Mouse (Mus musculus) kidney, adult 2 months (tissue): ENCODE measurements around the gene Bad. TPM values are rescaled to one million over a fixed set of nuclear protein-coding genes. Genes with fewer than 3 reads are reported as not detected.

Experiments used
- DNase-seq: peaks from one replicate; pipeline ENCODE4 v3.0.0; 2021
- H3K27ac ChIP-seq: fragments of 200-500 bp; 2 replicates; pipeline ENCODE4 v1.5.1; 2012; ENCODE audit warnings: low read depth, low read length, control low read depth, inconsistent platforms; ENCODE audit not compliant: insufficient read depth
- H3K27me3 ChIP-seq: fragments of 200-500 bp; replicated peaks from 2 replicates; pipeline ENCODE4 v1.6.1; 2012; ENCODE audit warnings: mild to moderate bottlenecking, moderate library complexity, low read length, inconsistent platforms; ENCODE audit not compliant: control insufficient read depth, insufficient read depth
- H3K36me3 ChIP-seq: fragments of 200-500 bp; 2 replicates; pipeline ENCODE4 v1.6.1; 2012; ENCODE audit warnings: mild to moderate bottlenecking, moderate library complexity, low read length, inconsistent platforms; ENCODE audit not compliant: control insufficient read depth, insufficient read depth
- H3K4me1 ChIP-seq: fragments of 200-500 bp; 2 replicates; pipeline ENCODE4 v1.6.1; 2011; ENCODE audit warnings: low read length; ENCODE audit not compliant: control insufficient read depth, insufficient read depth
- H3K4me3 ChIP-seq: fragments of 200-500 bp; 2 replicates; pipeline ENCODE4 v1.5.1; 2011; ENCODE audit warnings: mild to moderate bottlenecking, low read depth, low read length, control low read depth; ENCODE audit not compliant: insufficient read depth
- CTCF ChIP-seq: fragments of 200-500 bp; conservative IDR thresholded peaks from 2 replicates; pipeline ENCODE4 v1.5.1; 2011; ENCODE audit warnings: low read depth, mild to moderate bottlenecking, control low read depth, low read length, moderate library complexity, mixed read lengths; ENCODE audit not compliant: insufficient read depth, insufficient read length
- POLR2A ChIP-seq: fragments of 200-500 bp; IDR thresholded peaks from one replicate; pipeline ENCODE4 v1.6.1; 2011; ENCODE audit warnings: low read depth, low read length, control low read depth
- WGBS: fragments of 180-500 bp; shearing (Covaris S2); methylation state at CpG from one replicate; pipeline ENCODE4 v1.1.7; 2018; 5-methylcytosine and 5-hydroxymethylcytosine counted together
- polyA plus RNA-seq: library from polyadenylated mRNA; depleted of rRNA; stranded (reverse); fragments of >200 nt; gene quantifications from 2 replicates; pipeline ENCODE4 v1.2.3, GENCODE M21; 2012

Bad gene
- polyA plus RNA-seq, 1 experiment = 75.4 TPM

DNA sequence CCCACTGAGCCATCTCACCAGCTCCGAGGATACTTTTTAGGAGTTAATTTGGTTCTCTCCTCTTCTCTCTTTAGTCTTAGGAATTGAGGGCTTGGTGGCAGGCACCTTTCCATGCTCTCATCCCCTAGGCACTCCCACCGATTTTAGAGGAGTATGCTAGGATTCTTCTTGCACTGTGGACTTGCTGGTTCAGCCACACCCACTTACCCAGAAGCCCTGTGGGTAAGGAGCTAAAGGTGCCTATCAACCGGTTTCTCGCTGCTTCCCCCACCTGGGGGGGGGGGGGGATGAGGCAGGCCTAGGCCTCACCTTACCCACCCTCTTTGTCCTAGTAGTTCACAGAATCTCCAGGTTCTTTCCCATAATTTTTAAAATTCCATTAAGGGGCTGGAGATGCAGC is 6.1 kb downstream of the Bad start:
- no peaks in the 10 kb centered on the region for H3K27me3 ChIP-seq
- TF ChIP-seq POLR2A = no peak
- no peak for TF ChIP-seq CTCF
- H3K4me3 ChIP-seq = no peak overlapping the region
- no peak for DNase-seq
- H3K36me3 ChIP-seq = no peaks in the 10 kb centered on the region
- WGBS = 54% methylated on average over 4 of the region's 4 CpGs
- H3K27ac ChIP-seq = no peak overlapping the region
- peaks cover 11% of the 10 kb centered on the region; the same call in 1 of the 2 replicates for H3K4me1 ChIP-seq

DNA sequence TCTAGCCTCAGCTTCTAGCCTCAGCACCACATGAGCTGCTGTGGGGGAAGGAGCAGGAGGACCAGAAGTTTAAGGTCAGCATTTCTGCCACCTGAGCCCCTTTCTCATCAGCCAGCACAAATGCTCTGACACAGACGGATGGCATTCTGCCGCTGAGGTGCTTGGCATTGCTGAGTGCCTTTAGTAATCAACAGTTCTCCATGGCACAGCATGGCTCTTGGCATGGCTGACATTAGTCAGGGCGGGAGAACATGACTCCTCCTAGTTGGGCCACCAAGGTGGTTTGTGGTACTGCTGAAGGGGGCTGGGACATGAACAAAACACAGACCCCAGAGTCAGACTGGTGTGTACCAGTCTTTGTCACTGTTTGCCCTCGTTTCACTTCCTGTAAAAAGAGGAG is 6.5 kb downstream of the Bad start:
- Histone ChIP-seq H3K36me3 (no peaks in the 10 kb centered on the region), H3K27me3 (no peaks in the 10 kb centered on the region), H3K4me1 (peaks cover 14% of the 10 kb centered on the region; the same call in 1 of the 2 replicates), H3K4me3 (no peak overlapping the region), H3K27ac (no peak overlapping the region)
- TF ChIP-seq POLR2A (no peak), CTCF (no peak)
- 84% methylated on average over 4 of the region's 4 CpGs for WGBS
- DNase-seq = no peak

DNA sequence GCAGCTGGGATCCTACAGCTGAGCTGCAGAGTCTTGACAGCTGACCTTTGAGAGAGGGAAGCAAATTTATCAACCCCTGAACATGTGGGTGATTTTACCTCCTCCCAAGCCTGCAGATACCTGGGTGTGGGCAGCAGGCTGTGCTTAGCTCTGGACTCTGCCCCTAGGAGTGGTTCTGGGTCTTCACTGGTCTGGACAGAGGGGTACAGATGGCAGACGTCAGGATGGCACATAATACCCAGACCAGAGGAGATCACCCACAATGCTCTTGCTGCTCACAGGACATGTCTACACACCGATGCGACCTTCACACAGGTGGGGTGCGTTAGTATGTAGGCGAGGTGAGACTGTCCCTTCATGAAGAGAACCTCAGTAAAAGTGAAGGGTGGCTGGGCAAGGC is 7.9 kb downstream of the Bad start:
- no peak overlapping the region for H3K4me3 ChIP-seq
- DNase-seq = no peak

DNA sequence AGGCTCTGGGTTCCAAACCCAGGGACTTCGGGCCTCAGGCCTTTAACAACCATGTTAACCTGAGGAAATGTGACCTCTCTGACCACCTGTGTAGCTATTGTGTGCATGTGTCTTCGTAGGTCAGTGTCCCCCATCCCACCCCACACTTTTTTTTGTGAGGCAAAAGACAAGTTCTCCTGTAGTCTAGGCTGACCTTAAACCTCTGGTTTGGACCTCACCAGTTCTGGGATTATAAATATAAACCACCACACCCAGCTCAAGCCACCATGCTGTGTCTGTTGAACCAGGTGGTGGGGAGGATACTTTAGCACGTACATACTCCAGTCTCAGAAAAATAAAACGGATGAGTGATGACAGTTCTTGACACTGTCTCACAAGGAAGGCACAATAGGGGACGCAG is 8.3 kb downstream of the Bad start:
- H3K4me1 ChIP-seq = peaks cover 14% of the 10 kb centered on the region; the same call in 1 of the 2 replicates
- no peak for TF ChIP-seq CTCF
- no peak for TF ChIP-seq POLR2A
- no peaks in the 10 kb centered on the region for H3K36me3 ChIP-seq
- 50% methylated on average over 5 of the region's 5 CpGs for WGBS
- H3K27ac ChIP-seq = no peak overlapping the region
- H3K27me3 ChIP-seq = no peaks in the 10 kb centered on the region
- no peak overlapping the region for H3K4me3 ChIP-seq
- no peak for DNase-seq

More for the DNA sequence above, 7.9 kb downstream of the Bad start:
- TF ChIP-seq CTCF (no peak), POLR2A (no peak)
- Histone ChIP-seq H3K27ac (no peak overlapping the region), H3K4me1 (peaks cover 14% of the 10 kb centered on the region; the same call in 1 of the 2 replicates), H3K27me3 (no peaks in the 10 kb centered on the region), H3K36me3 (no peaks in the 10 kb centered on the region)
- WGBS = 85% methylated on average over 5 of the region's 5 CpGs

DNA sequence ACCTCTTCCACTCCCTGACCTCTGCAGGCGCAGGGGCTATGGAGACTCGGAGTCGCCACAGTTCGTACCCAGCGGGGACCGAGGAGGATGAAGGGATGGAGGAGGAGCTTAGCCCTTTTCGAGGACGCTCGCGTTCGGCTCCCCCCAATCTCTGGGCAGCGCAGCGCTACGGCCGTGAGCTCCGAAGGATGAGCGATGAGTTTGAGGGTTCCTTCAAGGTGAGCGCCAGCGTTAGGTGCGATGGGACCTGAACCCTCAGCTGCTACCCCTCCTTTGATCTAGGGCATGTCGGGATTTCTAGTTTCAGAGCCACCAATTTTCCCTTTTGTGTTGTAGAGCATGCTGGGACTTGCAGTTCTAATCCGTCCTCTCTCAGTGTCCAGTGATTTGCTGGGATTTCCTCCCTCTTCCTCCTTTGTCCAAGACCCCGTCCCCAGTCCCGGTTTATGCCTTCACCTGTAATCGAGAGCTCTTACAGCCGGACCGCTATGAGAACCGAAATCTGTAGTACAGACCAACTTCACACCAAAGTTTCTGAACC is 9.0 kb downstream of the Bad start:
- H3K27ac ChIP-seq = peak overlapping the region; percentile 95
- no peaks in the 10 kb centered on the region for H3K27me3 ChIP-seq
- peaks cover 14% of the 10 kb centered on the region; the same call in 1 of the 2 replicates for H3K4me1 ChIP-seq
- H3K36me3 ChIP-seq = no peaks in the 10 kb centered on the region
- H3K4me3 ChIP-seq = peak overlapping the region; percentile 91
- WGBS = under 1% methylated on average over 28 of the region's 28 CpGs
- DNase-seq = peak; percentile 80
- TF ChIP-seq CTCF (0 out of 2 replicates have a peak, but pooled peaks have one; percentile 1), POLR2A (peak; percentile 73)

DNA sequence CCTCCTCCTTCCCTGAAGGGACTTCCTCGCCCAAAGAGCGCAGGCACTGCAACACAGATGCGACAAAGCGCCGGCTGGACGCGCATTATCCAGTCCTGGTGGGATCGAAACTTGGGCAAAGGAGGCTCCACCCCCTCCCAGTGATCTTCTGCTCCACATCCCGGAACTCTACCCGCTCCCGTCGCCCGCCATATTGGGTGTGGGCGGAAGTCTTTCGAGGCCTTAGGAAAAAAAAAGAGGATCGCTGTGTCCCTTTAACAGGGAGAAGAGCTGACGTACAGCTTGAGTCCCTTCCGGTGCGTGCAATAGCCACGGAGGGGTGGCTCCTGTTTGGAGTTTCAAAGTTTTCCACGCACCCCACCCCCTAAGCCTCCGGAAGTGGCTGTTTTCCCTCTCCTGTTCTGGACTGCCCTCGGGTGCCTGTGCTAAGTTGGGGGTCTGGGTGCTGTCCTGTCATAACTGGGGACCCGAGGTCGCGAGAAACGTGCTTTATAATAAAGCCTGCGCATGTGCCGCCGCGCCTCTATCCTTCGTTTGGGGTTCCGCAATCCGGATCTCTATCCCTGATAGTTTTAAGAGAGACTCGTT is 9.8 kb downstream of the Bad start:
- peak overlapping the region; percentile 95 for H3K27ac ChIP-seq
- peak; percentile 54 for TF ChIP-seq POLR2A
- no peak for TF ChIP-seq CTCF
- H3K27me3 ChIP-seq = no peaks in the 10 kb centered on the region
- peak; percentile 98 for DNase-seq
- peak overlapping the region; percentile 91 for H3K4me3 ChIP-seq
- H3K4me1 ChIP-seq = peaks cover 14% of the 10 kb centered on the region; the same call in 1 of the 2 replicates
- no peaks in the 10 kb centered on the region for H3K36me3 ChIP-seq
- under 1% methylated on average over 35 of the region's 35 CpGs for WGBS

DNA sequence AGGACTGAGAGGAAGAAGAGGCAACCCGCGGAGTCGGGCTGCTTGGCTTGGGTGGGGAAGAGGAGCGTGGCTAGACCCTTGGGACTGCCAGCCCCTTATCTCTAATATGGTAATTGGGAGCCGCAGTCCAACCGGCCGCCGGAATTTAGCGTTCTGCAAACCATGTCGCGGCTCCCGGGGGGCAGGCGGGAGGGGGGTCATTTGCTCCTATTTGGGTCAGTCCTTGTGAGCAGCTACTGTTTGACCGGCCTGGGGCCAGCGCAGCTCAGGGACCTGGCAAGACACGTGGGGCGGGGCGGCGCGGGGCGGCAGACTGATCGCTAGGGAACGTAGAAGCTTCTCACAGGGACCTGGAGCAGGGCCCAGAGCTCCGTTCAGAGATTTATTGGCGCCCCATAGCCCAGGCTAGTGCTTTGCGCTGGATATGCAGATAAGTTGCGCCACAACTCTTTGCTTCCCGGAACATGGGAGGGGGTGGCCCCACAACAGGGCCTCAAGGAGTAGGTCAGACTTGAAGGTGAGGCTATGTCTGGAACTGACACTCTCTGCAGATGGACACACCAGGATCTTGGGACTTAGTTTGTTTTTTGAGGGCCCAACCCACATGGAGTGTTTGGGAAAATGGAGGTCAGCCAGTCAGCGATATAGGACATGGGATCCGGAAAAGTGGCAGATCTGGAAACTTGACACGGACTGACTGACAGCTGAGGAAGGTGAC is 10.5 kb downstream of the Bad start:
- Histone ChIP-seq H3K4me1 (peaks cover 14% of the 10 kb centered on the region; the same call in 1 of the 2 replicates), H3K27ac (peak overlapping the region; percentile 93), H3K4me3 (peak overlapping the region; percentile 91), H3K27me3 (no peaks in the 10 kb centered on the region), H3K36me3 (no peaks in the 10 kb centered on the region)
- TF ChIP-seq POLR2A (no peak), CTCF (no peak)
- 2% methylated on average over 31 of the region's 31 CpGs for WGBS
- DNase-seq = peak; percentile 93
